Mouse (Mus musculus): ENCODE measurements around the gene Cnbd2. TPM values are rescaled to one million over a fixed set of nuclear protein-coding genes. Genes with fewer than 3 reads are reported as not detected.

Cnbd2 gene
- polyA plus RNA-seq, 1 experiment from 2014 or later = 6.3 TPM

GRCm38 (mm10) chr2:156305818-156306217 lies 6.3 kb upstream of the Cnbd2 start:
- no peak overlapping the region for H3K9ac ChIP-seq (ENCODE audit: low read length)
- no peaks in the 10 kb centered on the region for H3K9me3 ChIP-seq (ENCODE audit: control insufficient read depth, low read length)
- H3K4me3 ChIP-seq (ENCODE audit: low read depth, low read length) = no peak overlapping the region
- no peaks in the 10 kb centered on the region for H3K4me1 ChIP-seq (replicated peaks; ENCODE audit: control insufficient read depth, insufficient read depth)
- H3K36me3 ChIP-seq (ENCODE audit: control insufficient read depth, insufficient read depth, low read length) = peaks cover 6% of the 10 kb centered on the region; the same call in 1 of the 2 replicates
- TF ChIP-seq CTCF (IDR thresholded peaks at IDR 0.05; ENCODE audit: low read depth) (peak; percentile 79), EP300 (optimal IDR thresholded peaks at IDR 0.05) (no peak)
- no peaks in the 10 kb centered on the region for H3K27me3 ChIP-seq (ENCODE audit: control insufficient read depth, insufficient read depth, low read length)
- 80% methylated on average over 2 of the region's 2 CpGs for WGBS
- no peak for DNase-seq (ENCODE audit: low spot score)
- no peak overlapping the region for H3K4me2 ChIP-seq (replicated peaks; ENCODE audit: low read depth)
- no peak overlapping the region for H3K27ac ChIP-seq (replicated peaks)
- ATAC-seq (ENCODE audit: low FRiP score, low TSS enrichment) = no peak

GRCm38 (mm10) chr2:156307261-156307660 lies 4.8 kb upstream of the Cnbd2 start:
- WGBS = 58% methylated on average over 5 of the region's 5 CpGs
- TF ChIP-seq EP300 (optimal IDR thresholded peaks at IDR 0.05) (no peak), CTCF (IDR thresholded peaks at IDR 0.05; ENCODE audit: low read depth) (peak; percentile 69)
- DNase-seq (ENCODE audit: low spot score) = peak; percentile 47
- Histone ChIP-seq H3K4me1 (replicated peaks; ENCODE audit: control insufficient read depth, insufficient read depth) (0 out of 2 replicates have a peak, but pooled peaks cover 3% of the 10 kb centered on the region), H3K27me3 (ENCODE audit: control insufficient read depth, insufficient read depth, low read length) (no peaks in the 10 kb centered on the region), H3K4me2 (replicated peaks; ENCODE audit: low read depth) (no peak overlapping the region), H3K9me3 (ENCODE audit: control insufficient read depth, low read length) (no peaks in the 10 kb centered on the region), H3K36me3 (ENCODE audit: control insufficient read depth, insufficient read depth, low read length) (peaks cover 4% of the 10 kb centered on the region; the same call in 1 of the 2 replicates), H3K4me3 (ENCODE audit: low read depth, low read length) (no peak overlapping the region), H3K9ac (ENCODE audit: low read length) (no peak overlapping the region), H3K27ac (replicated peaks) (no peak overlapping the region)
- ATAC-seq (ENCODE audit: low FRiP score, low TSS enrichment) = no peak

GRCm38 (mm10) chr2:156309948-156310347 lies 2.2 kb upstream of the Cnbd2 start:
- ATAC-seq (ENCODE audit: low FRiP score, low TSS enrichment) = no peak

GRCm38 (mm10) chr2:156310455-156310854 lies 1.6 kb upstream of the Cnbd2 start:
- no peak for TF ChIP-seq CTCF (IDR thresholded peaks at IDR 0.05; ENCODE audit: low read depth)
- TF ChIP-seq EP300 (optimal IDR thresholded peaks at IDR 0.05) = no peak
- 82% methylated on average over 5 of the region's 5 CpGs for WGBS
- Histone ChIP-seq H3K4me3 (ENCODE audit: low read depth, low read length) (no peak overlapping the region), H3K4me1 (replicated peaks; ENCODE audit: control insufficient read depth, insufficient read depth) (0 out of 2 replicates have a peak, but pooled peaks cover 3% of the 10 kb centered on the region), H3K9me3 (ENCODE audit: control insufficient read depth, low read length) (no peaks in the 10 kb centered on the region), H3K9ac (ENCODE audit: low read length) (no peak overlapping the region), H3K27me3 (ENCODE audit: control insufficient read depth, insufficient read depth, low read length) (no peaks in the 10 kb centered on the region), H3K36me3 (ENCODE audit: control insufficient read depth, insufficient read depth, low read length) (no peaks in the 10 kb centered on the region), H3K4me2 (replicated peaks; ENCODE audit: low read depth) (no peak overlapping the region), H3K27ac (replicated peaks) (no peak overlapping the region)
- no peak for DNase-seq (ENCODE audit: low spot score)
- ATAC-seq (ENCODE audit: low FRiP score, low TSS enrichment) = no peak

More at GRCm38 (mm10) chr2:156309948-156310347, 2.2 kb upstream of the Cnbd2 start:
- Histone ChIP-seq H3K36me3 (ENCODE audit: control insufficient read depth, insufficient read depth, low read length) (0 out of 2 replicates have a peak, but pooled peaks cover under 1% of the 10 kb centered on the region), H3K4me3 (ENCODE audit: low read depth, low read length) (no peak overlapping the region), H3K9me3 (ENCODE audit: control insufficient read depth, low read length) (no peaks in the 10 kb centered on the region), H3K9ac (ENCODE audit: low read length) (no peak overlapping the region), H3K4me1 (replicated peaks; ENCODE audit: control insufficient read depth, insufficient read depth) (0 out of 2 replicates have a peak, but pooled peaks cover 3% of the 10 kb centered on the region), H3K4me2 (replicated peaks; ENCODE audit: low read depth) (no peak overlapping the region), H3K27ac (replicated peaks) (no peak overlapping the region), H3K27me3 (ENCODE audit: control insufficient read depth, insufficient read depth, low read length) (no peaks in the 10 kb centered on the region)
- 95% methylated on average over 5 of the region's 5 CpGs for WGBS
- no peak for DNase-seq (ENCODE audit: low spot score)
- TF ChIP-seq CTCF (IDR thresholded peaks at IDR 0.05; ENCODE audit: low read depth) (no peak), EP300 (optimal IDR thresholded peaks at IDR 0.05) (no peak)

- ATAC-seq (ENCODE audit: low FRiP score, low TSS enrichment) = no peak
- Histone ChIP-seq H3K4me1 (replicated peaks; ENCODE audit: control insufficient read depth, insufficient read depth) (0 out of 2 replicates have a peak, but pooled peaks cover 3% of the 10 kb centered on the region), H3K9me3 (ENCODE audit: control insufficient read depth, low read length) (no peaks in the 10 kb centered on the region), H3K9ac (ENCODE audit: low read length) (no peak overlapping the region), H3K27ac (replicated peaks) (no peak overlapping the region), H3K4me2 (replicated peaks; ENCODE audit: low read depth) (peak overlapping the region; percentile 80; the same call in 1 of the 2 replicates), H3K36me3 (ENCODE audit: control insufficient read depth, insufficient read depth, low read length) (no peaks in the 10 kb centered on the region), H3K27me3 (ENCODE audit: control insufficient read depth, insufficient read depth, low read length) (no peaks in the 10 kb centered on the region), H3K4me3 (ENCODE audit: low read depth, low read length) (no peak overlapping the region)
- 91% methylated on average over 5 of the region's 5 CpGs for WGBS
- TF ChIP-seq EP300 (optimal IDR thresholded peaks at IDR 0.05) (no peak), CTCF (IDR thresholded peaks at IDR 0.05; ENCODE audit: low read depth) (no peak)
- DNase-seq (ENCODE audit: low spot score) = no peak
Observed at GRCm38 (mm10) chr2:156310945-156311344, 1.2 kb upstream of the Cnbd2 start.

GRCm38 (mm10) chr2:156311441-156311840 lies 658 bp upstream of the Cnbd2 start:
- ATAC-seq (ENCODE audit: low FRiP score, low TSS enrichment) (no peak), DNase-seq (ENCODE audit: low spot score) (no peak)
- Histone ChIP-seq H3K9ac (ENCODE audit: low read length) (peak overlapping the region; percentile 96), H3K4me2 (replicated peaks; ENCODE audit: low read depth) (peak overlapping the region; percentile 80), H3K9me3 (ENCODE audit: control insufficient read depth, low read length) (no peaks in the 10 kb centered on the region), H3K27ac (replicated peaks) (peak overlapping the region; percentile 99), H3K27me3 (ENCODE audit: control insufficient read depth, insufficient read depth, low read length) (no peaks in the 10 kb centered on the region), H3K4me1 (replicated peaks; ENCODE audit: control insufficient read depth, insufficient read depth) (0 out of 2 replicates have a peak, but pooled peaks cover 3% of the 10 kb centered on the region), H3K36me3 (ENCODE audit: control insufficient read depth, insufficient read depth, low read length) (no peaks in the 10 kb centered on the region), H3K4me3 (ENCODE audit: low read depth, low read length) (peak overlapping the region; percentile 95)
- 19% methylated on average over 8 of the region's 8 CpGs for WGBS
- TF ChIP-seq EP300 (optimal IDR thresholded peaks at IDR 0.05) = no peak
- TF ChIP-seq CTCF (IDR thresholded peaks at IDR 0.05; ENCODE audit: low read depth) = no peak
